Mouse (Mus musculus): ENCODE measurements around the gene Patz1.

- TF ChIP-seq CTCF (conservative IDR thresholded peaks at IDR 0.05; ENCODE audit: low read length) (no peak), POU5F1 (IDR thresholded peaks at IDR 0.05; ENCODE audit: borderline replicate concordance, low read length) (no peak), NANOG (IDR thresholded peaks at IDR 0.05; ENCODE audit: borderline replicate concordance, low read length) (no peak)
These were observed 24.6 kb downstream of the Patz1 start for GRCm38 (mm10) chr11:3313294-3313693.
